Mouse (Mus musculus) frontal cortex, adult (tissue): ENCODE measurements around the gene Slc22a19.
"Not testable (repeated sequence)": the region's sequence is repeated elsewhere in the genome, so short reads cannot be mapped to it uniquely, and the experiment has no call there.

Source experiments
- ATAC-seq: cut with Nextera tagmentation; 2 replicates; pipeline ENCODE4 v1.9.2; 2017; ENCODE audit warnings: mild to moderate bottlenecking, moderate library complexity, mixed read lengths; ENCODE audit not compliant: low TSS enrichment

Slc22a19 gene

GRCm38 (mm10) chr19:7711148-7711547 lies at the start of gene Slc22a19:
Gene Slc22a19, minus strand, starts transcription at chr19:7711310.
- ATAC-seq = no peak

- not testable (repeated sequence) for ATAC-seq
Observed at GRCm38 (mm10) chr19:7753371-7753770, 42.3 kb upstream of the Slc22a19 start.

- no peak for ATAC-seq
Observed at GRCm38 (mm10) chr19:7729543-7729942, 18.4 kb upstream of the Slc22a19 start.

GRCm38 (mm10) chr19:7693104-7693503 lies 18.0 kb downstream of the Slc22a19 start:
- ATAC-seq = not testable (repeated sequence)

- ATAC-seq = no peak
Observed at GRCm38 (mm10) chr19:7691259-7691658, 19.9 kb downstream of the Slc22a19 start.

- ATAC-seq = no peak
Observed at GRCm38 (mm10) chr19:7687988-7688387, 23.1 kb downstream of the Slc22a19 start.

GRCm38 (mm10) chr19:7672033-7672432 lies 39.1 kb downstream of the Slc22a19 start:
- no peak for ATAC-seq

- no peak for ATAC-seq
Observed at GRCm38 (mm10) chr19:7648913-7649666, 62.0 kb downstream of the Slc22a19 start.

- ATAC-seq = no peak
Observed at GRCm38 (mm10) chr19:7633786-7634185, 77.3 kb downstream of the Slc22a19 start.

- ATAC-seq = no peak
Observed at GRCm38 (mm10) chr19:7633021-7633420, 78.1 kb downstream of the Slc22a19 start.
